Mouse (Mus musculus): ENCODE data around the gene Mrps11.

DNA sequence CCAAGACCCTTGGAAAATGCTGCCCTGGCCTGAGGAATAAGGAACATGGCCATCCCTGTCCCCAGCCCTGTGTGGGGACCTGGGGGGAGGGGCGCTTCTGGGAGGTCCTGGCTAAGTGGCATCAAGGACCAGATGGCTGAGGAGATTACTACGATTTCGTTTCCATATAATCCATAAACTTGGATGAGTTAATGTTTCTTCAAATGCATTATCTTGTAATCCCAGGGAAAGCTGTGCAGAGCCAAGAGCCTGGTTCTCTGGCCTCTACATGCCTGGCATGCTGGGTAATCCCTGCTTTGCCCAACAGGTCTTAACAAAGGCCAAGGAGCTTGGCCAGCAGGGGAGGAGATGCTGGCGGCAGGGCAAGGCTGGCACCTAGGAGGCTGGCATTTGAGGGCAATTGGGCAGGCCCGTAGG lies 17.7 kb upstream of the Mrps11 start:
- TF ChIP-seq CTCF (IDR thresholded peaks at IDR 0.05; ENCODE audit: low read depth) (no peak), EP300 (IDR thresholded peaks at IDR 0.05; ENCODE audit: low read depth) (no peak)
